Mouse (Mus musculus) CD4-positive naive resting alpha-beta T cell, adult 76 days (primary cell): ENCODE measurements around the gene Csrnp2. TPM values are rescaled to one million over a fixed set of nuclear protein-coding genes. Genes with fewer than 3 reads are reported as not detected.

ENCODE experiments used
- total RNA-seq: library from RNA; stranded (reverse); gene quantifications from one replicate; pipeline ENCODE4 v1.2.4, GENCODE M21; 2023

Csrnp2 gene
- total RNA-seq, result 9.7 TPM

GRCm38 (mm10) chr15:100495102-100495501 is at the start of gene Csrnp2:
Gene Csrnp2, minus strand, starts transcription at chr15:100495488.

GRCm38 (mm10) chr15:100468295-100469188 is 26.7 kb downstream of the Csrnp2 start, which contains the start of gene Letmd1:
Gene Letmd1, plus strand, starts transcription at chr15:100469023.

Other genes starting within 250 kb of the Csrnp2 start
- gene Tmprss12, start 214.7 kb downstream of the Csrnp2 start, total RNA-seq, result not detected
- gene Mettl7a1, start 191.3 kb downstream of the Csrnp2 start, total RNA-seq, result 13.1 TPM
- not detected for gene Mettl7a3, start 160.6 kb downstream of the Csrnp2 start, total RNA-seq
- not detected for gene Methig1, start 142.3 kb downstream of the Csrnp2 start, total RNA-seq
- gene Mettl7a2, start 142.3 kb downstream of the Csrnp2 start, total RNA-seq, result not detected
- not detected for gene Higd1c, start 130.9 kb downstream of the Csrnp2 start, total RNA-seq
- not detected for gene Gm5475, start 73.3 kb downstream of the Csrnp2 start, total RNA-seq
- gene Slc11a2, start 70.4 kb downstream of the Csrnp2 start, total RNA-seq, result 30.8 TPM
- gene Letmd1, start 26.5 kb downstream of the Csrnp2 start, total RNA-seq, result 45.9 TPM
- 11.0 TPM for gene Tfcp2, start 56.5 kb upstream of the Csrnp2 start, total RNA-seq
- 62.3 TPM for gene Pou6f1, start 104.5 kb upstream of the Csrnp2 start, total RNA-seq
- 399 TPM for gene Dazap2, start 119.9 kb upstream of the Csrnp2 start, total RNA-seq
- gene Smagp, start 141.5 kb upstream of the Csrnp2 start, total RNA-seq, result 4.6 TPM
- gene Bin2, start 174.1 kb upstream of the Csrnp2 start, total RNA-seq, result 329 TPM
- gene Cela1, start 192.4 kb upstream of the Csrnp2 start, total RNA-seq, result 3.3 TPM
- gene Galnt6, start 233.9 kb upstream of the Csrnp2 start, total RNA-seq, result 185 TPM